Mouse (Mus musculus) CD4-positive, CD25-positive, alpha-beta regulatory T cell, adult 4 months (primary cell): ENCODE data around the gene Cdkl5. TPM values are rescaled to one million over a fixed set of nuclear protein-coding genes. Genes with fewer than 3 reads are reported as not detected.

Source experiments
- ATAC-seq: one replicate; pipeline ENCODE4 v1.8.0; 2017
- polyA plus RNA-seq, 2 experiments: library from polyadenylated mRNA; unstranded; fragments of 100-300 nt; shearing (Covaris generic); gene quantifications; one replicate each; pipeline ENCODE4 v1.2.1; 2017

The Cdkl5 gene
- polyA plus RNA-seq = under 1 TPM; 0.46 to 0.55 TPM

GRCm38 (mm10) chrX:160994543-160995121 lies at the start of gene Cdkl5:
Gene Cdkl5 (minus strand): TSS chrX:160994704.
- peak; percentile 94 for ATAC-seq

GRCm38 (mm10) chrX:161033235-161033803 lies 38.8 kb upstream of the Cdkl5 start:
- peak; percentile 34 for ATAC-seq

- no peak for ATAC-seq
Observed at GRCm38 (mm10) chrX:161032423-161032822, 37.9 kb upstream of the Cdkl5 start.

- no peak for ATAC-seq
Observed at GRCm38 (mm10) chrX:161030233-161030632, 35.7 kb upstream of the Cdkl5 start.

- ATAC-seq = no peak
Observed at GRCm38 (mm10) chrX:161024475-161024874, 30.0 kb upstream of the Cdkl5 start.

GRCm38 (mm10) chrX:161021548-161021947 lies 27.0 kb upstream of the Cdkl5 start:
- ATAC-seq = no peak

GRCm38 (mm10) chrX:161018179-161018578 lies 23.7 kb upstream of the Cdkl5 start:
- ATAC-seq = no peak

- no peak for ATAC-seq
Observed at GRCm38 (mm10) chrX:161006272-161006671, 11.8 kb upstream of the Cdkl5 start.

- ATAC-seq = no peak
Observed at GRCm38 (mm10) chrX:160996051-160996450, 1.5 kb upstream of the Cdkl5 start.

GRCm38 (mm10) chrX:160995131-160995667 lies 695 bp upstream of the Cdkl5 start:
- ATAC-seq = no peak

GRCm38 (mm10) chrX:160993749-160994539 lies 560 bp downstream of the Cdkl5 start:
- peak; percentile 27 for ATAC-seq

GRCm38 (mm10) chrX:160992703-160993102 lies 1.8 kb downstream of the Cdkl5 start:
- no peak for ATAC-seq

- ATAC-seq = no peak
Observed at GRCm38 (mm10) chrX:160990276-160990675, 4.2 kb downstream of the Cdkl5 start.

- no peak for ATAC-seq
Observed at GRCm38 (mm10) chrX:160977919-160978318, 16.6 kb downstream of the Cdkl5 start.

- no peak for ATAC-seq
Observed at GRCm38 (mm10) chrX:160971991-160972545, 22.4 kb downstream of the Cdkl5 start.

- ATAC-seq = no peak
Observed at GRCm38 (mm10) chrX:160958593-160959131, 35.8 kb downstream of the Cdkl5 start.

GRCm38 (mm10) chrX:160949583-160949982 lies 44.9 kb downstream of the Cdkl5 start:
- ATAC-seq = no peak

GRCm38 (mm10) chrX:160944722-160945121 lies 49.8 kb downstream of the Cdkl5 start:
- ATAC-seq = no peak

GRCm38 (mm10) chrX:160935541-160935940 lies 59.0 kb downstream of the Cdkl5 start:
- no peak for ATAC-seq

GRCm38 (mm10) chrX:160930656-160931055 lies 63.8 kb downstream of the Cdkl5 start:
- ATAC-seq = no peak

- no peak for ATAC-seq
Observed at GRCm38 (mm10) chrX:160928870-160929269, 65.6 kb downstream of the Cdkl5 start.

GRCm38 (mm10) chrX:160919022-160919637 lies 75.4 kb downstream of the Cdkl5 start:
- ATAC-seq = no peak
